Mouse (Mus musculus): ENCODE data around the gene Gm49392.
"Not testable (repeated sequence)": the region's sequence is repeated elsewhere in the genome, so short reads cannot be mapped to it uniquely, and the experiment has no call there.

Gm49392 gene

DNA sequence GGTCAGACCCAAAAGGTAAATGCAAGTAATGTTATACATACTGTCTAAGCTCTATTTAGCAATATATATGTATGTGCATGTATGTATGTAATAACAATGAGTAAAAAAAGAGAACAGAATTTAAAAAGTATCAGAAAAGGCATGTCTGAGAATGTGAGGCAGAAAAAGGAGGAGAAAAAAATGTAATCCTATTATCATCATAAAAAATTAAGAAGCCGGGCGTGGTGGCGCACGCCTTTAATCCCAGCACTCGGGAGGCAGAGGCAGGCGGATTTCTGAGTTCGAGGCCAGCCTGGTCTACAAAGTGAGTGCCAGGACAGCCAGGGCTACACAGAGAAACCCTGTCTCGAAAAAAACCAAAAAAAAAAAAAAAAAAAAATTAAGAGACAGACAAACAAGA lies at the start of gene Gm49392:
Gm49392 (minus strand) TSS at position 101 of the 400 bp plus-strand sequence.
- not testable (repeated sequence) for DNase-seq (ENCODE audit: low spot score)

DNA sequence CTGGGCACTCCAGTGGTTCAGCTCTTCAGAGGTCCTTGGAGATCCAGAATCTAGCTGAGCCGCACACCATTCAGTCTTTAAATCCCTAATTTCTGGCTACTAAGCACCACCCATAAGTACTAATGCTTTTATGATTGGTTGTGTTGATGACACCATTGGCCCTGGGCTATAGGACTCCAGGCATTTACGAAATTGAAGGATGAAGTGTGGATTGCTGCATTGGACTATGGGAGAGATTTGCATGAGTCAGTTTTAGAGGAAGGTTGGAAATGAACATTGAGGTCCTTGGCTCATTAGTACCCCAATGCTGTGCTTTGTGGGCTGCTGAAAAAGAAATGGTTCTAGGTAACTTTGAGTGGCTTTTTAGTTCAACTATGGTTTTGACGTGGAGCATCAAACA lies 45.2 kb upstream of the Gm49392 start, which contains the start of gene Tpbpa:
Tpbpa (minus strand) TSS at position 101 of the 400 bp plus-strand sequence.
- DNase-seq (ENCODE audit: low spot score), result not testable (repeated sequence)

DNA sequence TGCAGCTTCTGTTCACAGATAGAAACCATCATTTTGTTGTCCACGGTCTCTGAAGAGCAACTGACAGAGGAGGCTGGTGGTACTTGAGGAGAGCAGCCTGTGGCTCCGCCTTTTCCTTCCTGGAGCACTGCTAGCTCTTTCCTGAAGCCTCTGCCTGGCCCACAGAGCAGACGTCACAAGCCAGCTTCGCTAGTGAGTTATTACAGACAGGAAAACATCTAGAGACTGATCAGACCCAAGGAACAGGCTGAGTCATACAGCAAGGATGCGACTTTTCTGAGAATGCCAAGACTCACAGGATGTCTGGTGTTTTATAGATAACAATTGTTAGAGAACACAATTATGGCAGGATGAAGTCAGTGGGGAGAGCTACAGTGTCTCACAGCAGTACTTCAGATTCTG lies 39.8 kb upstream of the Gm49392 start, which contains the start of the genes Gm49391 and Ctla2a:
Gm49391 (minus strand) TSS at position 72 of the 402 bp plus-strand sequence.
Ctla2a (minus strand) TSS at position 126 of the 402 bp plus-strand sequence.
- peak; percentile 4 for DNase-seq (ENCODE audit: low spot score)

DNA sequence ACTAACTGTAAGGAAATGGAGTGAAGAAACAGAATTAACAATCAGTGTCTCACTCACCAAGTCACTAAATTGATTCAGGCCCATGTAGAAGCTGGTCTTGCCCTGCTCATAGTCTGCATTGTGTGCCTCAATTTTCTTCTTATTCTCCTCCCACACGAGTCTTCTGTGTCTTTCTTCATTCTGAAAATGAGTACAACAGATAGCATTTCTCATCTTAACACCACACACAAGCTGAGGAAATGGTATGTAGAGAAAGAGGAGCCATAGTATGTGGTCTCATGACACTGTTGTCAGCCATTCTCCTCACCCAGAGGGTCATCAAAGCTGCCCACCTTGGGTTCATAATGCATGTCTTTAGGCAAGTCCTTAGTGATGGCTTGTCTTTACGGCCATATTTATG lies 38.8 kb upstream of the Gm49392 start, which contains the start of gene Gm49393:
Gm49393 (minus strand) TSS at position 101 of the 400 bp plus-strand sequence.
- not testable (repeated sequence) for DNase-seq (ENCODE audit: low spot score)

DNA sequence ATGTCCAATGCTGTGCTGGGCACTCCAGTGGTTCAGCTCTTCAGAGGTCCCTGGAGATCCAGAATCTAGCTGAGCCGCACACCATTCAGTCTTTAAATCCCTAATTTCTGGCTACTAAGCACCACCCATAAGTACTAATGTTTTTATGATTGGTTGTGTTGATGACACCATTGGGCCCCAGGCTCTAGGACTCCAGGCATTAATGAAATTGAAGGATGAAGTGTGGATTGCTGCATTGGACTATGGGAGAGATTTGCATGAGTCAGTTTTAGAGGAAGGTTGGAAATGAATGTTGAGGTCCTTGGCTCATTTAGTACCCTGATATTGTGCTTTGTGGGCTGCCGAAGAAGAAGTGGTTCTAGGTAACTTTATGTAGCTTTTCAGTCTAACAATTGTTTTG lies 8.1 kb upstream of the Gm49392 start, which contains the start of gene Tpbpb:
Tpbpb (minus strand) TSS at position 101 of the 400 bp plus-strand sequence.
- not testable (repeated sequence) for DNase-seq (ENCODE audit: low spot score)

DNA sequence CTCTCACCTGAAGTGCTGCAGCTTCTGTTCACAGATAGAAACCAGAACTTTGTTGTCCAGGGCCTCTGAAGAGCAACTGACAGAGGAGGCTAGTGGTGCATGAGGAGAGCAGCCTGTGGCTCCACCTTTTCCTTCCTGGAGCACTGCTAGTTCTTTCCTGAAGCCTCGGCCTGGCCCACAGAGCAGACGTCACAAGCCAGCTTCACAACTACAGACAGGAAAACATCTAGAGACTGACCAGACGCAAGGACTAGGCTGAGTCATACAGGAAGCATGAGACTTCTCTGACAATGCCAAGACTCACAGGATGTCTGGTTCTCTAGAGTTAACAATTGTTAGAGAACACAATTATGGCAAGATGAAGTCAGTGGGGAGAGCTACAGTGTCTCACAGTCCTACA lies 634 bp upstream of the Gm49392 start, which contains the start of gene Ctla2b:
Ctla2b (minus strand) TSS at position 120 of the 400 bp plus-strand sequence.
- DNase-seq (ENCODE audit: low spot score), result peak; percentile 7

DNA sequence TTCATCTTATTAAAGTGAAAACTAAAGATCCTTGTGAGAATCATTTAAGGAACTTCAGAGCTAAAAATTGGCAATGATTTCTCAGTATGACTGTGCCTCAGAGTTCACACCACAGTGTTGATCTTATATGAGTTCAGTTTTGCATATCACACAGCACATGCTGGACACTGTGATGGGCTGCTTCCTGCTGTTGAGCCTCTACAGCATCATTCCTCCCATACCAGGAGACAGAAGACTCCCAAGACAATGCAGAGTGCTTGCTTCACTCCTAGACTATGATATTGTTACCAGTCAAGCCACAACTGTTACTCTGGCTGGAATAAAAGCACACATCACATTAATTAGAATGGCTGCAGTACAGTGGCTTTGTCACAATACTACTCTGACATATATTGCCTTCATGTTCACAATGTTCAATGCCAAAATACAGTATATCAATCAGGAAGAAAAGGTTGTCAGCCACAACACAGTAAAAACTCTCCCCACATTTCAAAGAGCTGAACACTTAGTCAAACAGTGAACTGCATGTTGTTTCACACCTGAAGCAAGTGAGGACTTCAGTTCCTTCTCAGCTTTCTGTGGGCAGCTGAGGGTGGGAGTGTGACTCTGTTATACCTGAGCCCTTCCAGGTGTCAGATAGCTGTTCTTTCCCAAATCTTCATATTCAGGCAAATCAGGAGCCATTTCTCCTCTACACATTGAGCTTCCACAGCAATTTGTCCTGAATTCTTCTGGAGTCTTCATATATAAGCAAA lies 1.1 kb downstream of the Gm49392 start:
- no peak for DNase-seq (ENCODE audit: low spot score)

DNA sequence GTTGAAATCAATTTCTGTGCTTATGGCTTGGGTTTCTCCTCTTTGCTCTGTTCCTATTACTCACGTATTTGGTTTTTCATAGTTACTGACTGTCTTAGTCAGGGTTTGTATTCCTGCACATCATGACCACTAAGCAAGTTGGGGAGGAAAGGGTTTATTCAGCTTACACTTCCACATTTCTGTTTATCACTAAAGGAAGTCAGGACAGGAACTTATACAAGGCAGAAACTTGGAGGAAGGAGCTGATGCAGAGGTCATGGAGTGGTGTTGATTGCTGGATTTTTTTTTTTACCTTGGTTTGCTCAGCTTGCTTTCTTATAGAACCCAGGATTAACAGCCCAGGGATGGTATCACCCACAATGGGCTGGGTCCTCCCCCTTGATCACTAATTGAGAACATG lies 4.4 kb downstream of the Gm49392 start:
- DNase-seq (ENCODE audit: low spot score), result no peak

DNA sequence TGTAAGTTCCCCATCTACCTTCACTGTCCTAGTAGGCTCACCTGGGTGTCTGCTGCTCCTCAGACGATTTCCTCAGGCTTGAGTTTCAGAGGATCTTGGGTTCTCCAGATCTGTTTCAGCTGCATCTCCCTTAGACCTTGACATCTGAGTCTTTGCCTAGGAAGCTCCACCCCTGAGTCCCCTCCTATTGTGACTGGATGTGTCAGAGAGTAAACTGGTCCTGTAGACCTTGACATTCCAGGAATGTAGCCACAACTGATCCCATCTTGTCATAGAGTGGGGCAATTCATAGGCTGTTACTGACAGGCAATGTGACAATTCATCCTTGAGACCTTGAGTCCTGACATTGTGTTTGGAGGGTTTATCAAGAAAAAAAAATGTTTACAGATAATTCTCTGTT lies 32.4 kb downstream of the Gm49392 start, which contains the start of gene 4930486L24Rik:
4930486L24Rik (minus strand) TSS at position 195 of the 400 bp plus-strand sequence.
- no peak for DNase-seq (ENCODE audit: low spot score)

DNA sequence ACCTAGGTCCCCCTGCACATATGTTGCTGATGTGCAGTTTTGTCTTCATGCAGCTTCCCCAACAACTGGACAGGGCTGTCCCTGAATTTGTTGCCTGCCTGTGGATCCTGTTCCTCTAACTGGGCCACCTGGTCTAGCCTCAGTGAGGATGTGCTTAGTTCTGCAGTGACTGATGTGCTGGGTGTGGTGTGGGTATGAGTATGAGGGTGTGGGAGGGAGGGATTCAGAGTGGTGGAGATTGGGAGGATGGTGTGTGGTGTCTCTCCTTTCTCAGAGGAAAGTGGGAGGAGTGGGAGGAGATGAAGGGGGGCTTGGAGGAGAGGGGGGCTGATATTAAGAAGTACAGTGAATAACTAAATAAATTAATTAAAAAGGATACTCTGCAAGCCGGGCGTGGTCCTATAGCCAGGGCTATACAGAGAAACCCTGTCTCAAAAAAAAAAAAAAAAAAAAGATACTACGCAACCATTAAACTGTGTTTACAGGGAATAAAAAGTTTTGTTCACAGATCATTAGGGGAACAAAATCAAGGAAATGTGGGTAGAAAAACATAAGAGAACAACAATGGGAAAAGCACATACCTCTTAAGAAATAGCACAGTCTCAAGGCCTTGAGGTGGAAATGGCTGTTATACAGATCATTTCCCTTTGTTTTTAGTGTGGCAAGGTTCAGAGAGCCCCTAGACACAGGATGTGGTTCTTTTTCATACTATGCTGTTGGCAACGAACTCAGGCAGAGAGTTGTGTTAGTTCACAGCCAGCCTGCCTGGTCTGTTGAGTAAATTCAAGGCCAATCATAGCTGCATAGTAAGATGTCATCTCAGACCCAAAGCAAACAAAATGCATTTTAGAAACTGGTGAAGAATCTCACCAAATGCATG lies 48.2 kb downstream of the Gm49392 start:
- no peak for DNase-seq (ENCODE audit: low spot score)

DNA sequence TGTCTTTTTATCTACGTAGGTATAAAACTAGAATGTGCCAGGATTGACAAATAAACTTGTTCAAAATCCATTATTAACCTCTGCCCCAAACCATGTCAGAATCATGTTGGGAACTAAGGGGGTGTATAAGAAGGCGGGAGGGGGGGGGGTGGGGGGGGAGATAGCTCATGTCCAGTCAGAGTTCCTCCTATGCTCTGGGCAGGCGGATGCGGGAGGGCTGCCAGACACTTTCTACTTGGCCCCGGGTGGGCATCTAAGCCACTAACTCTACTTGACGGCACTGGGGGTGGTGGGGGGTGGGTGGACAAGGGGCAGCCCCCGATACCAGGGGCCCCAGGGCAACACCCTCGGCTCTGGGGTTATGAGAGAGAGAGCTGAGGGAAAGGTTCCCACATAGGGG lies 53.5 kb downstream of the Gm49392 start:
- DNase-seq (ENCODE audit: low spot score), result no peak

DNA sequence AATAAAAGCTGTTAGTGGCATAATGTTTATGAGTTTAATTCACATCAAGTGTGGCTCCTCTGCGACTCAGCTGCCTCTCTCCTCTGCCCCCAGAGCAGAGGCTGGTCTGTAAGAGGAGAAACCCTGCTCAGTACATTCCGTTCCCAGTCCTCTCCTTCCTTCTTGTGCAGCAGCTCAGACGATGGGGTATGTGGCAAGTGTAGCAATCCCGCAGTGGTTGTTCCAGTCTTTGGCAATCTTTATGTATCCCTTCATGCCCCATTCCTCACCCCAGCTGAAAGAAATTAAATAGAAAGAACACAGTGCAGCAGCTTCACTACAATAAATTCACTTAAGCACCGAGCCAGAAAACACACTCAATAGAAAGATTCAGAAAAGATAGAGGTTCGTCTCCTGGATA lies 54.0 kb downstream of the Gm49392 start:
- DNase-seq (ENCODE audit: low spot score), result no peak

DNA sequence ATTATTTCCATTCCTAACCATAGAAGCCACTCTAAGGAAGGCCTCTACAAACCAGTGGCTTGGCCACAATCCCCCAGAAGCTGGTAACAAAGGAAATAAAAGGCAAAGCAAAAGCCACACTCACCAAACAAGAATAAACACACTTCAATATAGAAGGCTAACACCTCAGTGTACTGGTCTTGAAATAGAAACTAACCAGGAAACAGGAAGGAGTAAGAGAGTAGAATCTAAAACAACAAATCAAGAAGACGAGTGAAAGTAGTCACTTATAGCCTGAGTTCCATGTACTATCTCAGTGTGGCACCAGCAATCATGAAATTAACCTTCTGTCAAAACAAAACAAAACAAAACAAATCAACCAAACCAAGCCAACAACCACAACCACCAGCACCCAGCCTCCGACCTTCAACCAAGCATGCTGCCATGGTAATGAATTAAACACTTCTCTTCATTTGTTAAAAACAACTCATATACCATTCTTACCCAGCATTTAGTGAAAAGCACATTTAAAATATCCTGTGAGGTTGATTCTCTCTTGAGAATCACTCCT lies 57.3 kb downstream of the Gm49392 start:
- DNase-seq (ENCODE audit: low spot score), result no peak

DNA sequence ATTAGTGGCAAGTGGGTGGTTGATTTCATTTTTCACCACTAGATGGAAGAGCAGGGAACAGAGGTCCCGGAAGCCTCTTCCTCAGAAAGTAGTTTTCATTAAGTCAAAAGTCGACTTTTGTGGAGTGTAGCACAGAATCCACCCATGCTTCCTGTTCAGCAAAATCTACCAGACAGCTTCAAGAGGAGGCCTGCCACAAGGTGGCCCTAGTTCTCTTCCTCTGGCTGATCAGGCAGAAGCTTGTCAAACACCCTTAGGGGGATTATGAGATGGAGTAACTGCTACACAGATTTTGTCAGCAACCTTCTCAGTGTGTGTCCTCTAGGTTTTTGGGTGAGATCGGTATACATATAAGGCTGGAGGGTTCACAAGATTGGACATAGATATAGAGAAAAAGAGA lies 70.6 kb downstream of the Gm49392 start:
- no peak for DNase-seq (ENCODE audit: low spot score)

DNA sequence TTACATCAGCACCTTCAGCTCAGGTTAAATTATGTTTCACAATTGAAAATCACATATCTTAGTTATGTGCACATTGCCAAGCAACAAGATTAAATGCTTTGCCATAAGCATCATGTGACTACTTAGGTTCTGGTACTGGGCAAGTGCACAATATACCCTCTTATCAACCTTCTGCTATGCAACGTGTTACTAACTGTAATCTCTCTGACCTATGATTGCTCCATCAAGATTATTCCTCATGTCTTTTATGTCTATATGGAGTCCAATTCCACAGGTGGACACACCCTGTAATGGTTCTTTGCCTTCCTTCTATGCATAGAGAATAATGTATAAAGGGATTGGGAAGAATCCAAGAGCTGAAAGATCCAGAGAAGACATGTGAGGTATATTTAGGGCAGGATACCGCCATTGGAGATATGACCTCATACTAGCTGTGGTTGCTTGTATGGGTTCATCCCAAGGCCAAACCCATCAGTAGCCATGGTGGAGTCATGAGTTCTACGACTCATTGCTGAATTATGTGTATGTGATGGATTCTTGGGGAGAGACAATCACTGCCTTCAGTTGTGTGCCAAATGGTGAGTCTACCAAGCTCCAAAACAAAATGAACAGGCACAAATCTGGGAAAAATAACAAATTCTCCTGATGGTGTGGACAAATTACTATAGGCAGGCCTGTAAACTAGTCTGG lies 76.1 kb downstream of the Gm49392 start:
- DNase-seq (ENCODE audit: low spot score), result no peak

DNA sequence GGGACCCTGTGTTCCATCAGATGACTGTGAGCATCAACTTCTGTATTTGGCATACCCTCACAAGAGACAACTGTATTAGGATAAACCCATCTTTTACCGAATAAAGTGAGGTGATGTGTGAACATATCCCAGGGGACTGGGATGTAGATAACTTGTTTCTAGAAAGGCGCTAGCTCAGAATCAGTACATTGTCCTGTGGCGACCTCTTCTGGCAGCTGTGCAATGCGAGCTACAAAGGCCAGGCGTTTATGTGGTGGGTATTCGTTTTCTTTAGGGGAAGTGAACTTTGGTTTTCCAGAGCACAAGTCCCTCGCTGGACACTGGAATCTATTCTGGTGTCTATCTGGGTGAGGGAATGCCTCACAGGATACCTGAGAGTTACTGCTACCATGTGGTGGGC lies 77.2 kb downstream of the Gm49392 start:
- DNase-seq (ENCODE audit: low spot score), result peak; percentile 41

DNA sequence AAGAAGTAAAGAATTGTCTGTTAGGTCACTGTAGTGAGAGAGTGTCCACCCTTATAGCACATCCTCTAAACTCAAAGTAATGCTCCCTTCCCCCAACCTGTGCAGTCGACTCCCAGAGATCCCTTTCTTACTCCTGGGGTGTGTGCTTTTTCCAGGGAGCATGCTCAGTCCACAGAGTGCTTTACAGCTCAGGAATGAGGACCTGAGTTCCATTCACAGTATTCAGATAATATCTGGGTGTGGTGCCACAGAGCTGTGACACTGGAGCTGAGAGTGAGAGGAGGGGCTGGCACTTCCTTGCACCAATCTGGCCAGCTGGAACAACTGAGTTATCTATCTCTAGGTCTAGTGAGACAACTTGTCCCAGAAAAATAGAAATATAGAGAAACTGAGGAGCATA lies 83.0 kb downstream of the Gm49392 start:
- no peak for DNase-seq (ENCODE audit: low spot score)

DNA sequence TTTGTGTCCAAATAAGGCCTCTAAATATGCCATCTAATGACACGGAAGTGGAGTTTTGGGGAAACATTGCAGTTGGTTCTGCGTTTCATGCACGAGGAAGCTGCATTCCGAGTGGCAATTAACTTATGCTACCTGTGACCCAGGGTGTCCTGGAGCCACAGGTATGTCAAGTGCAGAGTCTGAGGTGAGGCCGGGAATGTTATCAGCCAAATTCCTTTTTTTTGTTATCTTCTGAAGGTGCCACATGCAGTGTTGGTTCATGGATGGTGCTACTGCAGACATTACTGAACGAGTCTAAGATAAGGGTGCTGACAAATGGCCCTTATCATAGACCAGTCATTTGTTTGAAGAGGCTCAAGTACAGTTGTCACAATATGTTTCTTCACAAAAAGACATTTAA lies 83.9 kb downstream of the Gm49392 start:
- no peak for DNase-seq (ENCODE audit: low spot score)

DNA sequence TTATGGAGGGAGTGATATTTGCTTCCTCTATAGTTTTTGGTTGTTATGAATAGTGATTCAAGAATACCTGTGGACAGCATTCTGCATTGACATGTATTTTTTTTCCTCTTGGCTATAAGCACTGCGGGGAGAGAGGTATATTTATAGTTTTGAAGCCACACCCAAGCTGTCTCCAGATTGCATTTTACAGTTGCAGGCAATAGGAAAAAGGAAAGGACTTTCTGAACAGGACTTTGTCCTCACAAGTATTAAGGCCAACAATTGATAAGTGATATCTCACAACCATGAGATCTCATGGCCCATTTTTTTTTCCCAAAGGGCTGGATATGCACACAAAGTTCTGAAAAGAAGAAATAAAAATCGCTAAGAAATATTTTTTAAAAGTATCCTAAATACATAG lies 87.0 kb downstream of the Gm49392 start:
- no peak for DNase-seq (ENCODE audit: low spot score)

DNA sequence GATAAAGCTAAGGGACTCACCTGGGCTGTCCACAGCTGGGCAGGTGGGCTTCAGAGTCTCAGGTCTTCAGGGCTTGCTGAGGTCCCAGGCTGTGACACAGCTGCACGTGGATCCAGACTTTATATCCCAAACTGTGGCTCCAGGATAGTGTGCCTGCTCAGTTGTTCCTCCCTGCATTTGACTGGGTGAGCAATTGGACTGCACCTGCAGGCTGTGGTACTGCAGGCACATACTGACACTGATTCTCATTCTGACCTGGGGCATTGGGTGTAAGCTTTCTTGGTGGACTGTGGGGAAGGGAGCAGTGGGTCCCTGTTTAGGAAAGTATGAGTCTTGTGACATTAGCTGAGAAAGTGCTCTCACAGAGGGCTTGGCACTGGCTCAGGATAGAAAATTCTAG lies 93.9 kb downstream of the Gm49392 start, which contains the start of gene Ctsll3:
Ctsll3 (minus strand) TSS at position 101 of the 400 bp plus-strand sequence.
- no peak for DNase-seq (ENCODE audit: low spot score)
